Mouse (Mus musculus) liver, adult (tissue): ENCODE data around the gene Piezo1.
A peak's percentile ranks its signal among the peaks of the same experiment; 100 is the strongest.

Experiments
- GATA4 ChIP-seq: IDR thresholded peaks from 2 replicates; pipeline ENCODE4 v1.6.1; 2014; ENCODE audit warnings: mild to moderate bottlenecking, low read length; ENCODE audit not compliant: insufficient replicate concordance

The Piezo1 gene

DNA sequence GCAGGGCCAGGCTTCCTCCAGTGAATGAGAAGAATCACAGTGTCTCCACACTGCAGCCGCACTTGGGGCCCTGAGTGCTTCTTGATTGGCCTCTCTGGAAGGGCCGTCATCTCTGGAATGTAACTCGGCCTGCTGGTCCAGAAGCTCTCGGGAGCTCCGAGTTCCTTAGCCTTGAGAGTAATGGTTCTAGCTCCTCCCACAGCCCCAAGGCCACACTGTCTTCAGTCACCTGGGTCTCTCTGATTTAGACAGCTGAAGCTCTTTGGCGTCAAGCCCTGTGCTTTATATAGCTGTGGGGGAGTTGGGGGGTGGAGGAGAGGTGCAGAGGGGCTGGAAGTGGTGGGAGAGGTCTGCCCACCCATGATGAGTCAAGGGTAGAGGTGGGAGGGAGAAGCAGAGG, 14.1 kb downstream of the Piezo1 start:
- no peak for TF ChIP-seq GATA4

DNA sequence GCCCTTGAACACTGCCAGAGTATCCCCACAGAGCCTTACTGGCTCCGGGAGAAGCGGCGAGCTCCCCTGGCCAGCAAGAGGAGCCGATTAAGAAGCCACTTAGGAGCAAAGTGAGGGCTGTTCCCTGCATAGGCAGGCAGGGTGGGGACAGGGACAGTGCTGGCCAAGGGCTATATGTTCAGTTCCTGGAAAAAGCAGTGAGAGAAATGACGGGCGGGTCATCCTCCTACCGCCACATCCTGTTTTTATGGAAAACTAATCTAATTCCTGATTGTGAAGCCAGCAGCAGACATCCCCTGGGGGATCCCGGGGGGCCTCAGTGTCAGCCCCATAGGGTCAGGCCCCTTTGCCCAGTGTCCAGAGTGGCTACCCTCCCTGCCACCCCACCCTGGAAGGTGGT, 19.8 kb downstream of the Piezo1 start:
- no peak for TF ChIP-seq GATA4

DNA sequence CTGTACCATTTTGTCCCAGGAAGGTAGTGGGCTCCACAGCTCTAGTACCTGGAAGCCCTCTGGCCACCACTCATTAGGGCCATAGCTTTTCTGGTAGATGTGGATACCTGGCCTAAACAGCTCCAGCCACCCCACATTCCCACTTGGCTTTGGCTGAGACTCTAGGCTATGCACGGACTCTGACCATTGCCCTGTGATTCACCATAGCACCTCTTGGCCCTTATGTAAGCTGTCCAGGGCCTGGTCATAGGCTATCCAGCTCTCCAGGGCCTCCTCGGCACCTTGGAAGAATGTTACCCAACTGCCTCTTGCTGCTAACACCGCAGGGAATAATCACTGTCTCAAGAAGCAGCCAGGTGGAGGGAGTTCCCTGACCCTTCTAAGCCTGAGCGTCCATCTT, 22.0 kb downstream of the Piezo1 start:
- no peak for TF ChIP-seq GATA4

DNA sequence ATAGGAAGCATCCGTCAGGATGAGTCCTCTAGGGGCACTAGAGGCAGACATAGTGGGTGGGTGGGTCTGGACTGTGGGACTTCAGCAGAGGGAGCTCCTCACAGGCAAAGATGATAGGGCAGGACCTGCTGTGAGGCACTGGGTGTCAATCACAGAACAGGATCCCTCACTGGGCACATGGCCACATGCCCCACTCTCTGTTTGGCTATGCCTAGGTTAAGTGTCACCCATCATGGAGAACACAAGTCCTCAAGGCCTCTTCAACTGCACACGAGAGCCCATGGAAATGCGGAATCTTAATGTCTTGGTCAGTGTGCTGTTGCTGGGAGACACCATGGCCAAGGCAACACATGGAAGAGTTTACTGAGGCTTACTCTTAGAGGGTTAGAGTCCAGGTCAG, 23.2 kb downstream of the Piezo1 start:
- no peak for TF ChIP-seq GATA4

DNA sequence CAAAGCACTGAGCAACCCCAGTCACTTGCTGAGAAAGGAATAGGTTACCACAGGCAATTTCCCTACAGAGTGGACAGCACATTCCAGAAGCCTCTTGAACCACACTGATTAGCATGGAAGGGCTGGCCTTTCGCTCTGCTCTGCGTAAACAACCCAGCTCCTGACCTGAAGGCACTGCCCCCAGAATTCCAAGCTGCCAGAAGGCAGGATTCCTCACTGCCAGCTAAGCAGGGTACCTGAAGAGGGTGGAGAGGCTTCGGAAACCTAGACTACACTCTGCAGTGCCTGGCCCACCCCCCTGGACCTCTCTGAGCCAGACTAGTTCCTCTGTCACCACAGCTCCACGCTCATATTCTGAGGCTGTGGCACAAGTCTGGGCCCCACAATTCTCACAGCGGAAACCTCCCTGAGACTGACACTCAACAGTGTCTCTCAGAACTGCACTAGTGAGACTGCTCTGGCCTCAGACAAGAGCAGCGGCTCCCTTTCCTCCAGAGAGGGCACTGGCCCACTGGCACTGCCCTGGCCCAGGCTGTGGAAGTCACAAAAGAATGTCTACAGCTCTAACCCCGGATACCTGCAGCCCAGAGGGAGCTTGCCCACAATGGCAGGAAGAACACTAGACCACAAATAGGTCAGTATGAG, 24.5 kb downstream of the Piezo1 start:
- TF ChIP-seq GATA4, result no peak

DNA sequence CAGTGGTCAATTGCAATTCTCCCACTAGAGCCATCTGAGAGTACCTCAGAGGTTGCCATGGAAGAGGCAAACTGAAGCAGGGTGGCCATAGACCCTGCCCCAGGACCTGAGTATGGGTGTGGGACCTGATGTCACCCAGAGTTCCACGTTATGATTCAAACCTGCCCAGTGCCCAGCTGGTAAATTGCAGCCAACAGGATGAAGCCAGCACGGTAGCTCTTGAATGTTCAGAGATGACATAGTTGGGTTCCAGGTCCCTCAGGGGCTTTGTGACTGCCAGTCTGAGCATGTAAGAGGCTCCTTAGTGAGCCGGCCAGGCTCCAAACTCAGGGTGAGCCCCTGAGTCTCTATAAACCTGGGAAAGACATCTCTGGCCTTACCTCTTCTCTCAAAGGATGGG, 25.0 kb downstream of the Piezo1 start:
- no peak for TF ChIP-seq GATA4

DNA sequence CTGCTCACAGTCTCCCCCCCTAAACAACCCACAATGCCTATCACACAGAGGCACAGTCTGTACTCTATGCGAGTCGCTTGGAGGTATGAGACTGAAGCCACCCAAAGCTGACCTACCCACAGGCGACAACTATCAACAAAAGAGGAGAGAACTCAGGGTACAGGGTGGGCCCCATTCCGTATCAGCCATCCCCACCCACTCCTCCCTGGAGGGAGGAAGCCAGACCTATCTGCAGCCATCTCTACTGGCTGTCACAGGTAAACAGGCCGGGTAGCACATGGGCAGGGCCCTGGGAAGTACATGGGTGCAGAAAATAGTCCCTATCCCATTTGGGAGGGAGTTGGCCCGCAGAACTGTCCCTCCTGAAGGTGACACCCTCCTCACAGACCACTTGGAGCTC, 26.1 kb downstream of the Piezo1 start:
- TF ChIP-seq GATA4, result no peak

DNA sequence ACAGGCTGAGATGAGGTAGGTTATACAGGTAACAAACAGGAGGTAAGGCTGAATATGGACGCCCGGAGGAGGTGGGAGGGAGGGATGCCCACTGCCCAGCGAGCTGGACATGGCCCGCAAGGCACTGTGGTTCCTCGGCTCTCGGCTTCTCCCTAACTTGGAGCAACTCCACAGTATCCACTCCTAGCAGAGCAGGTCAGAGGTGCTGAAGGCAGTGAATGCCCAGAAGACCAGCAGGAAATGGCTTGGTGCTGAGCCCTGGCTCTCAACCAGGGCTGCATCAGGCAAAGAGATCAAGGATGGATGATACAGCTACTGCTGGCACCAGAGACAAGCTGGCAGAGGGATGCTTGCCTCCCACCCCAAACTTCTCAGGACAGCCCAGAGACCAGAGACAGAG, 26.6 kb downstream of the Piezo1 start:
- no peak for TF ChIP-seq GATA4

DNA sequence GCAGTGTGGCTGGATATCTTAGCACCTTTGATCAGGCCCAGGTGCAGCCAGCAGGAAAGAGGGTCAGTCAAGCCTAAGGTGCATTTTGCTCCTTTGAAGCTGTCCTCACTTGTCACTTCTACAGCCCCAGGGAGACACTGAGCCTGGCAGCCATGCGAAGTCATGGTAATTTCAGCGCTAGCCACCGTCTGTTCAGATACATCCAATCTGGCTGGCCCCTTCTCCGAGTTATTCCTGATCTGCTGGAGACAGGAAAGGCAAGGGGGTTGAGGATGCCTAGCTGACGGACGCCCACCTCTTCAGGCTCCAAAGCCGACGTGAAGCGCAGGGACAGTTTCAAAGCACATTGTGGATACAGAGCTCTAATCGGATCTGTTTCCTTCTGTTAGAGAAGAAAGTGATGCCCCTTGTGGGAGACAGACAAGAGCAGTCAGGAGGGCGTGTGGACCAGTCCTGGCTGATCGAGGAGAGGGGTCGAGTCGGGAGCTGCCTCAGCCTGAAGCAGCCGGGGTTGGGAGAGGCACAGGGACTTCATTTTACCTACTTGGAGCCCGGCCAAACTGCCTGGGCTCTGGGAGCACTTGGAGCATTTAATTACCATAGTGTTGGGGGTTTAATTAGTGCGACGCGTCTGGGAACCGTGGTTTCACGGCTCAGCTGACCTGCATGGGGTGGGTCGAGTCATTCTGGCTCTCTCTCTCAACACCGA, 27.3 kb downstream of the Piezo1 start:
- no peak for TF ChIP-seq GATA4

DNA sequence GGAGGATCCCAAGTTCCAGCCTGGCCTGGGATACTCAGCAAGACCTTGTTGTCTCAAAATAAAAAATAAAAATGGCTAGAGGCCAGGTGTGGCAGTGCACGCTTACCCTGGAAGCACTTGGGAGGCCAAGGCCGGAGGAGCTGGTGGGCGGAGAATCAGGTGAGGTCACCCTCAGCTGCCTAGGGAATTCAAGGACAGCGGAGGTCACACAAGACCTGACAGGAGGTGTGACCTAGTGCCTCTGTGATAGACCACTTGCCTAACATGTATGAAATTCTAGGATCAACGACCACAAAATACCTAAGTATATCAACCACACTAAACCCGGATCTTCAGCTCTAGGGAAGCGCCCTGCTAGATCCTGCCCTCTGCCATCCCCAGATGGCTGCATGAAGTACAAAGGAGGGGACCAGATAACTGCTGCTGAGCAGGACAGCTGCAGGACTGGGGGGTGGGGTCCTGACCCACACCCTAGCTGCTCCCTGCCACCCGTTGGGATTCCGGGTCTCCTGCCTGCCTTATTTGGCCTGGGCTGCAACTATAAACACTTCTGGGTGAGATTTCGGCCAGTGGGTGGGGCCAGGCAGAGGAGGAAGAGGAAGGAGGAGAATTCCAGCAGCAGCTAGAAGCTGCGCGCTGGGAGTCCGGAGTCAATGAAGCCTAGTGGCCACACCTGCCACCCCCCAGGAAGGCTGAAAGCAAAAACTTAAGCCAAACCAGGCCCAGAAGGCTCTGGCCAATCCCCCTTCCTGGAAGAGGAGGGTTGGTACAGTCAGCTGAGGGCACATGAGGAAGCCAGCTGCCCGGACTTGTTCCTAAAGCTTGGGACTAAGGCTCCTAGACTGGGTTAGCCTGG, 28.1 kb downstream of the Piezo1 start:
- no peak for TF ChIP-seq GATA4

DNA sequence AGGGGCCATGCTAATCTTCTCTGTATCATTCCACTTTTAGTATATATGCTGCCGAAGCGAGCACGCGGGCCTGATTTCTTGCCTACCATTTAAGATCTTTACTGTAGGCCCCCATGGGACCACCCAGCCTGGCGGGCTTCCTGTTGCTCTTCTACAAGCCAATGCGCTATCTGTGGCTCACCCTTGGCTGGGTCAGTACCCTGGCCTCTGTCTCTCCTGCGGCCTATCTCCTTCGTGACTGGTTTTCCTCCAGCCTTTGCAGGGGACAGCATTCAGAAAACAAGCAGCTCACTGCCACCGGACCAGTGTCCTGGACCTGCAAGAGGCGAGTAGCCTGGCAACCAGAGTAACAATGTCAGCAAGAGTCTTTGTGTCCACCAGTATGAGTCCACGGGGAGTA, 30.5 kb downstream of the Piezo1 start:
- no peak for TF ChIP-seq GATA4

DNA sequence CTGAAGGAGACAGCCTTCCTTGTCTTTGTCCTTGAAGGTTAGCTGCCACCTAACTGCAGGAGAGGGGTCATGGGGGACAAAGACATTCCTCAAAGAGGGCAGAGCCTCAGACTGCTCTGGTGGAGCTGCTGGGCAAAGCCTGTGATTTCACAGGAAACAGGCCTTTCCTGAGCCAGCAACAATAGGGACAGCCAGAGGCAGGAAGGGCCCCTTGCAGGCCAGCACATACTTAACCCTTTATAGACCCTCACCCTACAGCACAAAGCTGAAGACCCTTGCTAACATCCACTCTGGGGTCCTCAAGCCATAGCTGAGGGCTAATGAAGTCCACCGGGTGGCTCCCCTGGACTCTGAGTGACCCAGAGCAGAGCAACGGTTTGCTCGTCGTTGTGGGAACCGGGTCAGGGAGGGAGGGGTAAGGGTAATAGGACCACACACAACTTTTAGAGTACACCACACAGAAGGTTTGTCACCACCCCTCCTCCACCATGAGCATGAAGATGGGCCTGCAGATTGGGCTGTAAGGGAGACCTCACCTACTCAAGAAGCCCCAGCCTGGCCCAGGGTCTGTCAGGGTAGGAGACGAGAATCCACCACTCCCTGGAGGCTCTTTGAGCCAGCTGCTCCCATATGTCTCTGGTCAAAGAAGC, 33.5 kb downstream of the Piezo1 start:
- TF ChIP-seq GATA4, result peak; percentile 32; the same call in 1 of the 2 replicates

DNA sequence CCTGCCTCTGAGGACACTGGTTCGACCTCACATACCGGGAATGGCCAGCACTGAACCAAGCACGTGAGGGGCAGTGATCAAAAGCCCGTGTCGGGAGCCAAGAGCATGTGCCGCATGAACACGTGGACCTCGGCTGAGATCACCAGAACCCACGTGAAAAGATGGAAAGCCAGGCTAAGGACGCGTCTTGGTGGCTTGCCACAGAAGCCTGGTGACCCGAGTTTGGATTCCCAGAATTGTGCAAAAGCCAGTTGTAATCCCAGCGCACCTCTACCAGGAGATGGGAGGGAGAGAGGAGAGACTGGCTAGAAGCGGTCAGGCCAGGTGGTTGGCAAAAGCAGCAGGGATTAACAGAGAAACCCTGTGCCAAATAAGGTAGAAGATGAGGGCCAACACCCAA, 35.4 kb downstream of the Piezo1 start:
- no peak for TF ChIP-seq GATA4

DNA sequence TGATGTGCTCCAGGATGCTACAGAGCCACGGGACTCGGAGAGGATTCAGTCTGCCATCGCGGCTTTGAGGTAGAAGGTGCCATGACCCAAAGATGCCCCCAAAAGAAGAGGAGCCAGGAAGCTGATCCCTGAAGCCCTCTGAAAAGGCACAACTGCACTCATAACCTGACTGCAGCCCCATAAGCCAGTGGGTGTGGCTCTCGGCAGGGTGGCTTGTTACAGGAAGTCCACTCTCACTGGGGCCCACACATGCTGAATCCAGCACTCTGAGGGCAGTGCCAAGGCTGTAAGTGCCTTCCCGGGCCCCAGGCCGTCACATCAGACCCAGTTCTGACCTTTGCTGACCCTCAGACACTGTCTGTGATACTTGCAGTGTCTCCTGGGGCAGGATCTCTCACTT, 38.7 kb downstream of the Piezo1 start:
- TF ChIP-seq GATA4, result no peak

DNA sequence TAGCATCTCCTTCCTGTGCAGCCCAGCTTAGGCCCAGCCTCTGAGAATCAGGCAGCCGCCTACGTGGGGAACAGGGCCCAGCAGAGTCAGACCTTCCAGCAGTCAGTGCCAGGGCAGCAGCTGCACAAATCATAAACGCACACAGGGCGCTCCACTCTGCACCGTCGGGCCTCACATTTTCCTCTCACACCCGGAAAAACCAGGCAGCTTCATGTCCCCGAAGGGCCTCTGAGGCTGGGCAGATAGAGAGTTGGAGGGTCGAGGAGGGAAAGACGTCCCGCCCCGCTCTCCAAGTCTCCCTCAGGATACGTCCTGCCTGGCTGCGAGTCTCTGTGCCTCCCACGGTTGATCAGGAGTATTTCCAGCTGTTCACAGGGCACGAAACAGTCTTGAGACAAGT, 39.6 kb downstream of the Piezo1 start:
- TF ChIP-seq GATA4, result no peak
